In the genomic region with DNA sequence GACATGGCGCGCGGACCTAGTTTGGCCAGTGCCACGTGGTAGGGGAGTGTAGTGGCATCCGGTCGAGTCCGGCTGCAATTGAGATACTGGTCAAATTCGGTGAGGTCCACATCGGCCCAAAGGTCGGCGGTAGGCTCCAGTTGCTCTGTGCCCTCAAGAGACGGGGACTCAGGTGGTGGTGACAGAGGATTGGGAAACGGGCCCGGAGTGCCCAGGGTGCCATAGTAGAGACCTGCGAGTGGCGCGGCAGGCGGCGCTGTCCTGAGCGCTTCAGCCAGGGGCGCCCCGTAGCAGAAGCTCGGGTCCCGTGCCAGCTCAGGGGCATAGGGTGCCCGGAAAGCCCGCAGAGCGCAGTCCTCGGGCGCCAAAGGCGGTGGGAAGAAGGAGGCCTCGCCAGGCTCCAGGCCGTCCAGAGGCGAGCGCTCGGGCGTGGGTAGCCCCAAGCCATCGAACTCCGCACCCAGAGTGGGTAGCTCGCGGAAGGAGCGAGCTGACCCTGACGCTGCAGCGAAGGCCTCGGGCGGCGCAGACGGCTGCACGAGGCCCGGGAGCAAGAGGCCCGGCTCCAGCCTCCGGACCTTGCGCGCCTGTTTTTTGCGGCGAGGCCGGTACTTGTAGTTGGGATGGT, we compare ENCODE assay signal across 8 mouse cellular contexts. TPM values are rescaled to one million over a fixed set of nuclear protein-coding genes. Genes with fewer than 3 reads are reported as not detected.
A peak's percentile ranks its signal among the peaks of the same experiment; 100 is the strongest.
DNase-seq lines count a peak whose midpoint lies in the region; ATAC-seq lines count a peak whose summit lies in the region.

No protein-coding gene starts in this region.

- no peak overlapping the region for H3K27ac ChIP-seq in embryonic facial prominence, embryonic 11.5 days (replicated peaks; ENCODE audit: low read depth, low read length)
- H3K27ac ChIP-seq in hindbrain, embryonic 16.5 days (ENCODE audit: low read depth, low read length) = no peak overlapping the region

- peak; percentile 36 for DNase-seq in adrenal gland, postnatal 10 days
- no peak for DNase-seq in adrenal gland, adult 8-10 months
- no peak for DNase-seq in embryonic facial prominence, embryonic 11.5 days (ENCODE audit: low spot score)
- peak; percentile 40 for DNase-seq in lung, postnatal 10 days
- peak; percentile 62 for DNase-seq in testis, postnatal 10 days (ENCODE audit: low spot score)
- no peak for DNase-seq in thymus, postnatal 36 days
- no peak for DNase-seq in ovary, postnatal 14 days (ENCODE audit: low spot score)

- H3K4me1 ChIP-seq in embryonic facial prominence, embryonic 11.5 days (ENCODE audit: control insufficient read depth, insufficient read depth, low read length) = peaks cover 2% of the 10 kb centered on the region; the same call in 1 of the 2 replicates
- H3K4me1 ChIP-seq in hindbrain, embryonic 16.5 days (ENCODE audit: control insufficient read depth, insufficient read depth, low read depth, low read length) = peaks cover 13% of the 10 kb centered on the region

- peaks cover 42% of the 10 kb centered on the region for H3K27me3 ChIP-seq in embryonic facial prominence, embryonic 11.5 days (ENCODE audit: control insufficient read depth, insufficient read depth, low read length)
- H3K27me3 ChIP-seq in hindbrain, embryonic 16.5 days (replicated peaks; ENCODE audit: control insufficient read depth, insufficient read depth, low read length) = peaks cover 37% of the 10 kb centered on the region

- ATAC-seq in embryonic facial prominence, embryonic 11.5 days (replicated peaks; ENCODE audit: insufficient number of reproducible peaks, low FRiP score, low TSS enrichment, low read depth) = no peak
- ATAC-seq in hindbrain, embryonic 16.5 days = peak; percentile 41; the same call in 1 of the 2 replicates

- peak overlapping the region; percentile 37 for H3K9ac ChIP-seq in embryonic facial prominence, embryonic 11.5 days (replicated peaks; ENCODE audit: low read length)
- H3K9ac ChIP-seq in hindbrain, embryonic 16.5 days (ENCODE audit: low read depth, low read length) = peak overlapping the region; percentile 57

- WGBS in embryonic facial prominence, embryonic 11.5 days = 3% methylated on average over 55 of the region's 56 CpGs
- WGBS in hindbrain, embryonic 16.5 days = 2% methylated on average over 56 of the region's 56 CpGs

- H3K9me3 ChIP-seq in embryonic facial prominence, embryonic 11.5 days (replicated peaks; ENCODE audit: control insufficient read depth, low read length) = no peaks in the 10 kb centered on the region
- no peaks in the 10 kb centered on the region for H3K9me3 ChIP-seq in hindbrain, embryonic 16.5 days (ENCODE audit: control insufficient read depth, low read length)

- no peaks in the 10 kb centered on the region for H3K36me3 ChIP-seq in embryonic facial prominence, embryonic 11.5 days (replicated peaks; ENCODE audit: control insufficient read depth, insufficient read depth, low read depth, low read length)
- no peaks in the 10 kb centered on the region for H3K36me3 ChIP-seq in hindbrain, embryonic 16.5 days (ENCODE audit: control insufficient read depth, insufficient read depth, low read length)

- peak overlapping the region; percentile 41 for H3K4me3 ChIP-seq in embryonic facial prominence, embryonic 11.5 days (ENCODE audit: low read depth, low read length)
- H3K4me3 ChIP-seq in hindbrain, embryonic 16.5 days (ENCODE audit: low read length) = peak overlapping the region; percentile 46

- peak overlapping the region; percentile 81 for H3K4me2 ChIP-seq in embryonic facial prominence, embryonic 11.5 days (ENCODE audit: low read depth, low read length)
- H3K4me2 ChIP-seq in hindbrain, embryonic 16.5 days (ENCODE audit: low read length) = peak overlapping the region; percentile 66

RNA-seq across cellular contexts. Expression of a gene that starts 1.0 kb away (rescaled TPM):
- 10 to 100 TPM; 59.1 to 62.5 TPM for total RNA-seq in adrenal gland, postnatal 10 days (2021)
- total RNA-seq in adrenal gland, adult 8-10 months (2022) = 10 to 100 TPM; 19.1 to 36.7 (median 32.9) TPM
- polyA plus RNA-seq in embryonic facial prominence, embryonic 11.5 days (2014; fragmentation: Nextera tagmentation; extraction: Ambion mirVana) = 15.9 and 20.4 TPM in 2 replicates
- polyA plus RNA-seq in hindbrain, embryonic 16.5 days (2015; fragmentation: Nextera tagmentation; extraction: Ambion mirVana) = 18.0 TPM in 2 replicates

RNA-seq across cellular contexts. Expression of a gene that starts 9.7 kb away (rescaled TPM):
- total RNA-seq in adrenal gland, postnatal 10 days (2021) = 10 to 100 TPM; 11.4 to 13.5 TPM
- total RNA-seq in adrenal gland, adult 8-10 months (2022) = 10 to 100 TPM in 2 of 4 experiments, 1 to 10 TPM in 2; 6.6 to 16.4 (median 11.4) TPM
- 21.8 and 22.5 TPM in 2 replicates for polyA plus RNA-seq in embryonic facial prominence, embryonic 11.5 days (2014; fragmentation: Nextera tagmentation; extraction: Ambion mirVana)
- polyA plus RNA-seq in hindbrain, embryonic 16.5 days (2015; fragmentation: Nextera tagmentation; extraction: Ambion mirVana) = 47.7 and 50.0 TPM in 2 replicates

RNA-seq across cellular contexts. Expression of a gene that starts 13.6 kb away (rescaled TPM):
- total RNA-seq in adrenal gland, postnatal 10 days (2021) = not detected
- total RNA-seq in adrenal gland, adult 8-10 months (2022) = under 1 TPM in 1 of 4 experiments, not detected in 3; 0.38 TPM
- polyA plus RNA-seq in embryonic facial prominence, embryonic 11.5 days (2014; fragmentation: Nextera tagmentation; extraction: Ambion mirVana) = 0.29 and 0.39 TPM in 2 replicates
- not detected in 2 replicates for polyA plus RNA-seq in hindbrain, embryonic 16.5 days (2015; fragmentation: Nextera tagmentation; extraction: Ambion mirVana)

RNA-seq across cellular contexts. Expression of a gene that starts 23.4 kb away (rescaled TPM):
- 10 to 100 TPM; 22.4 to 23.7 TPM for total RNA-seq in adrenal gland, postnatal 10 days (2021)
- total RNA-seq in adrenal gland, adult 8-10 months (2022) = 10 to 100 TPM; 23.7 to 26.0 (median 25.3) TPM
- 74.3 and 83.0 TPM in 2 replicates for polyA plus RNA-seq in embryonic facial prominence, embryonic 11.5 days (2014; fragmentation: Nextera tagmentation; extraction: Ambion mirVana)
- polyA plus RNA-seq in hindbrain, embryonic 16.5 days (2015; fragmentation: Nextera tagmentation; extraction: Ambion mirVana) = 68.9 and 71.9 TPM in 2 replicates

RNA-seq across cellular contexts. Expression of a gene that starts 27.8 kb away (rescaled TPM):
- total RNA-seq in adrenal gland, postnatal 10 days (2021) = not detected
- total RNA-seq in adrenal gland, adult 8-10 months (2022) = not detected
- polyA plus RNA-seq in embryonic facial prominence, embryonic 11.5 days (2014; fragmentation: Nextera tagmentation; extraction: Ambion mirVana) = not detected in 2 replicates
- not detected in 2 replicates for polyA plus RNA-seq in hindbrain, embryonic 16.5 days (2015; fragmentation: Nextera tagmentation; extraction: Ambion mirVana)

Comparison
In these comparisons a context has a peak if more than half of its experiments do, and no peak if none do; other contexts are left out.
1. DNase-seq: peak in adrenal gland, postnatal 10 days (single experiment), lung, postnatal 10 days (single experiment) and testis, postnatal 10 days (single experiment); none in adrenal gland, adult 8-10 months (single experiment), embryonic facial prominence, embryonic 11.5 days (single experiment), thymus, postnatal 36 days (0 of 2) and ovary, postnatal 14 days (single experiment).